Mouse (Mus musculus): Measurements from ENCODE around the gene Cdkn3. TPM values are rescaled to one million over a fixed set of nuclear protein-coding genes. Genes with fewer than 3 reads are reported as not detected.
"Not testable (repeated sequence)": the region's sequence is repeated elsewhere in the genome, so short reads cannot be mapped to it uniquely, and the experiment has no call there.

Cdkn3 gene
- total RNA-seq, 2 experiments from 2014 or later = 13.5 to 17.2 TPM

DNA sequence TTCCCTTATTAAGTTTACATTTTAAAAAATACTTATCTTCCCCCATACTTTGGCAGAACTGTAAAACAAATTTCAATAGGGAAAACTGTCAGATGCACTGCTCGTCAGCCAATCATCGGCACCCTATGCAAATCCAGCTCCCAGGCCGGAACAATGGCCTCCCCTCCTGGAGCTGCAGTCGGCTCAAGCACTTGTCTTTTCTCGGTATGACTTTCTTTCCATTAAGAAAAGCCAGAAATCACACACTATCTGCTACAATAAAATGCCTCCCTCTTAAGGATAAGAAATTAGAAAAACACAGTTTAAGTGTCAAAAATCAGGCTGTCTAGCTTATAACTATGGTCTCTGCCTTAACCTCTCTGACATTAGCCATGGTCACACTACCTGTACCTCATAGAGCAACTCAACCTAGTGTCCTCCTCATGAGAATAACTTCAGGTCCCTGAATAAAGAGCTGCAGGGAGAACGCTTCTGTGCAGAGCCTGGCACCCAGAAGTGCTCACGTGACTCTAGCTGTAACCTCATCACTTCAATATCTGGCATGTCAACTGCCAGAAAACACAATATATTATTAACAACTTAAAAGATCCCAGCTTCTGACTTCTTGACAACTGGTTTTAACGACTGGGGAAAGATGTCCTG, 22.0 kb downstream of the Cdkn3 start:
- no peak for DNase-seq (ENCODE audit: low spot score in 2 of 2)

DNA sequence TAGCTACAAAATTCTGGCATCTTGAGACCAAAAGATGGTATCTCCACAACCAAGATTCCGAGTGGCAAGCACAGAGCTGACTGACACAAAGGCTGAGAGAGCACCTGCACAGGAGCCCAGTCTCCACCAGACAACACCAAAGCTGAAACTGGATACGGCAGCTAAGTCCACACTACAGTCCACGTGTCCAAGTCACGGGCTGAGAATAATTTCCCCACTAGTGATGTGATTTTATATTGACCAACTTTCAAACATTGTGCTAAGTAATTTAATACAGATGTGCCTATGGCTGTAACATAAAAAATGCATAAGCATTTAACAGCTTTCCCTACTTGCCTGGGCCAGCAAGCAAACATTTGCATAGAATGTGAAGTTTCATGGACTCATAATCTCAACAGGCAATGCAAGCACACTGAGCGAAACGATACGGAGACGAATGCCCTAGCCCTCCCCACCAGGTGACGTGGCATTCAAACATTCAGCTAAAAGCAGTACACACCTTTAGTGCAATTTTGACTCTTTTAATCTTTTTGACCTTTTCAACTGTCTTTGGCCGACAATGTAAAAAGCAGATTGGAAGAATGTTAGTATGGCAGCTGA, 23.1 kb downstream of the Cdkn3 start:
- DNase-seq (ENCODE audit: low spot score in 2 of 2) = no peak

DNA sequence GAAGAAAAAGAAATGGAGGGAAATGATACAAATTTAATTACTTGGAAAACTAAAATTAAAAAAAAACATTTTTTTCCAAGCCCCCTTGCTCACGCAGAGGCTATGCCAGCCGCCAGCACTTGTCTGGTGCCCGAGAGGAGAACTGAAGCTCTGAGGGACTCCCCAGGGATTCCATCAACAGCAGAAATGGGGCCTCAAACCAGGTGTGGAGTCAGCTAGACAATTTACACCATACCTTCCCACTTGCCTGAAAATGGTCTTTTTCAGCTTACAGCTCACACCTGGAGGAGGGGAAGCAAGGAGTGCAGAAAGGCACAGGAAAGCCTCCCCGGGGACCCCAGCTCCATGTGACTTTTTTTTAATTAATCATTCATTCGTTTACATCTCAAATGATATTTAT, 24.9 kb downstream of the Cdkn3 start:
- no peak for DNase-seq (ENCODE audit: low spot score in 2 of 2)

DNA sequence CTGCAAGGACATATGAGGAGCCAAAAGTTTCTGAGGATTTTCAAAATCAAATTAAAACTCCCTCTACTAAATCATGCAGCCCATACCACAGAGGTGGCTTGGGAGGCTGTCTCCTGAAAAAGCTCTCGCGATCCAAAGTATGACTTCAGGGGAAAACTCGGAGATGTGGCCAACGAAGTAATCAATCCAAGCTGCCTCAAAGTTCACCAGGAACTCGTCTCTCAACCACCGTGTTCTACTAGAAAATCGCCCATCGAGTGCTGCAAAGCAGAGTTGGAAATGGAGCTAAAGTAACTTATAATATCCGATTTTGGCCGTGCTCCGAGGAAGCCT, 27.1 kb downstream of the Cdkn3 start:
- no peak for DNase-seq (ENCODE audit: low spot score in 2 of 2)

DNA sequence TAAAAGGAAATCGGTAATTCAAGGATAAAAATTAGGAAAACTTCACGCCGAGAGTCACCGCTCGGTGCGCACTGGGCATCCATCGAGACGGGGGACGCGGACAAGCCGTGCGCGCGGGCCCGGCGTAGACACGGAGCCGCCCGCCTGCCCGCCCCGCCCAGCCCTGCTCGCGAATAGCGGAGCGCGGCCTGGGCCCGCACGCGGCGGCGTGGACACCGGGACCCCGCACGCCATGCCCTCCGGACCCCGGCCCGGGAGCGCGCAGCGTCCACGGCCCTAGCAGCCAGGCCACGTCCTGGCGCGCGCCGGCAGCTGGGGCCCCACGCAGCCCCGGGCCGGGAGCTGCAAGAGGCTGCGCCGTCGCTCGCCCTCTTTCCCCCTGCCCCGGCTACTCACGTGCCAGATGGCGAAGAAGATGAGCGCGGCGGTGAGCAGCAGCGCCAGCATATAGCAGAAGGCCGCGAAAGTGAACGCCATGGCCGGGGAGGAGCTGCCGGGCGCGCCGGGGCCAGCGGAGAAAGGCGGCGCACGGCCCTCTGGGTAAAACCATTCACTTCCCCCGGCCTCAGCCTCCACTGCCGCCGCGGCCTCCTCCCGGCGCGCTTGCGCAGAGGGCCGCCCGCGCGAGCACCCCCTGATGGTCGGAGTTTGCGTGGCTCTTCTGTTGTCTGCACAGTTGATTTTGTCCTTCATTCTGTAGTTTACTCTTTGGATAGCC, 27.6 kb downstream of the Cdkn3 start, which contains the start of gene Cnih1:
Gene Cnih1 (minus strand): TSS at position 625 of the 718 bp plus-strand sequence.
- peak; percentile 79 to 86 for DNase-seq (ENCODE audit: low spot score in 2 of 2)

DNA sequence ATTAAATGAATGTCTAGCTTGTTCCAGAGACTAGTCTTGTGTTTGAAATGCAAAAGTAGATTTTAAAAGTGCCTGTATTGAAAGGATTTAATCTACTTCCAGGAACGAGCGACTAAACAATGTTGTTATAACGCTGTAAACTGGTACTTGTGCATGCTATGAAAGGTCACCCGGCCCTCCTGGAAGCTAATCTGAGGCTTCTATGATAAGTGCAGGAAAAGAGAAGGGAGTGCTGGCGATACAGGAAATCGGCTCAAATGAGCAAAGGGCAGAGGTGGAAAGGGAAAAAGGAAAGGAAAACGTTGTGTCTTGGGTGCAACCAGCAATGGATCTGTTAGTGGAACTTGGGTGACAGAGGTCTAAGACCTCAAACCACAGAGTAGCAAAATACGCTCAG, 28.2 kb downstream of the Cdkn3 start:
- no peak for DNase-seq (ENCODE audit: low spot score in 2 of 2)

DNA sequence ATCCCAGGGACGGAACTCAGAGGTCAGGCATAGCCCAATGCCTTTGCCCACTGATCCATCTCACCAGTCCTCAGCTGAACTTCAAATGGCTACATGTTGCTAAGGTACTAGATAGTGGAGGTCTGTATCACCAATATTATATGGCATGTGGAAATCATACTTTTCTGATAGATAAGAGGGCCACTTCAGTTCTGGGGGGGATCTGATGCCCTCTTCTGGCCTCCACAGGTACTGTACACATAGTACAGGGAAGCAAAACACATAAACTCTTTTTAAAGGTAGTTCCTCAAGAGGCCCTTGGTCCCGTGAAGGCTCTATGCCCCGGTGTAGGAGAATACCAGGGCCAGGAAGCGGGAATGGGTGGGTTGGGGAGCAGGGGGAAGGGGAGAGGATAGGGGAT, 30.0 kb downstream of the Cdkn3 start:
- no peak for DNase-seq (ENCODE audit: low spot score in 2 of 2)

DNA sequence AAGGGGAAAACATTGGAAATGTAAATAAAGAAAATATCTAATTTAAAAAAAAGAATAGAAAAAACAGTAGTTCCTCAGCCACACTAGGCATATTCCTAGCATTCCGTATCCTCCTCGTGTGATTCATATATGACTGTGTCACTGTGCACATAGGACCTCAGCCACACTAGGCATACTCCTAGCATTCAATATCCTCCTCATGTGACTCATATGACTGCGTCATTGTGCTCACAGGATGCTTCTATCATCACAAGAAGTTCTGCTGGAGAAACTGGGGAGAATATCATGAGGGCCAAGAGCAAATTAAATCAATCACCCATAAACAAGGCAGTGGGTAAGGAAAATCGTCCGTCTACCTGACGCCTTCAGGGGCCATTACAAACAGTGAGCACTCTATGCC, 30.4 kb downstream of the Cdkn3 start:
- no peak for DNase-seq (ENCODE audit: low spot score in 2 of 2)

DNA sequence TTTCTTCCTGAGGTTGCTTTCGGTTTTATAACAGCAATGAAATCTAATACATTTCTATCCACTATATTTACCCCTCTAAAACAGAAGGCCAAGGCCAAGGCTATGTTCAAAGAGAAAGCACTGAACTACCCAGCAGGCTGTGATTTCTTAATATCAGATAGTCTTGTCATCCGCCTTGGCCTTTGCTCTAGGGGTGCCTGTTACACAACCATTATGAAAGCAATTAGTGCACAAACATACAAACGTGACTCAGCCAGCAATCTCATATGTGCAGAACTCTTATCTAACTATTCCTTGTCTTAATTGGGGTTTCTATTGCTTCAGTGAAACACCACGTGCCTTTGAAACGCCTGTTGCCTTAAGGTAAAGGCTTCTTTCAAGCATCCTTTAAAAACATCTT, 33.8 kb downstream of the Cdkn3 start:
- no peak for DNase-seq (ENCODE audit: low spot score in 2 of 2)

DNA sequence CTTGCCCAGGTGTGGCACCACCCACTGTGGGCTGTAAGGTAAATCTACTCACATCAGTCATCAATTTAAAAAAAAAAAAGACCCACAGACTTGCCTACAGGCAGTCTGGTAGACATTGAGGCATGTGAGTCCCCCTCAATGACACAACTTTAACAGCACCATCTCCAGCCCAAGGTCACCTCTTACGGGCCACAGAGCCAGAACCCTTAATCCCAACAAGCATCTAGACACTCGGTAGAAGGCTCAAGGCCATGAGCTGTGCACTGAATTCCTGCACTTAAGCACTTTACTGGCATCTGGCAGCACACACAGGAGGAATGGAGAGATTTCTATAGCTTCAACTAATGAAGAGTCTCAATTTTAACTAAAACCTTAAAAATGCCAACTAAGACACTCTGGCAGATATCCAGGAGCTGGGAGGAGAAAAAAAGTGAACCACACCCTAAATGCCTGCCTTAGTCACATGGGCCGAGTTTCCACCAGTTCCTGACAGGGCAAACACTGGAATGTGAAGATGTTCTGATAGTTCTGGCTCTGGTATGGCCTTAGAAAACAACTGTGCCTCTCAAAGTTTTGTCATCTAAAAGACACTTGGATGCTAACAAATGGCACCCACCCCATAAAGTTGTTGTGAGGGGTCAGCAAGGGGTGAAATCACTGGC, 40.5 kb downstream of the Cdkn3 start:
- no peak for DNase-seq (ENCODE audit: low spot score in 2 of 2)

DNA sequence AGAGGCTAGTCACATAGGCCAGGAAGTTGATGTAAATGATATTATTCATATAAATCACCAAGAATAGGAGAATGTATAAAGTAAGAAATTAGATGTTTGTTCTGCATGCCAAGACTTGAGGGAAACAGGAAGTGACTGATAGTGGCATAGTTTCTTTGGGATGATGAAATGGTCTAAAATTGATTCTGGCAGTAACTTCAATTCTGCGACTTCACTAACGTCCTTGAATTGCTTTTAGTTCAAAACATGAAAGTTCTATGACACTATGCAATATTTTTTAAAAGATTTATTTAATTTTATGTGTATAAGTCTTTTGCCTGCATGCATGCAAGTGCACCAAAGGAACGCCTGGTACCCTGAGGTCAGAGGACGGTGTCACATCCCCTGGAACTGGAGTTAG, 42.9 kb downstream of the Cdkn3 start:
- no peak for DNase-seq (ENCODE audit: low spot score in 2 of 2)

DNA sequence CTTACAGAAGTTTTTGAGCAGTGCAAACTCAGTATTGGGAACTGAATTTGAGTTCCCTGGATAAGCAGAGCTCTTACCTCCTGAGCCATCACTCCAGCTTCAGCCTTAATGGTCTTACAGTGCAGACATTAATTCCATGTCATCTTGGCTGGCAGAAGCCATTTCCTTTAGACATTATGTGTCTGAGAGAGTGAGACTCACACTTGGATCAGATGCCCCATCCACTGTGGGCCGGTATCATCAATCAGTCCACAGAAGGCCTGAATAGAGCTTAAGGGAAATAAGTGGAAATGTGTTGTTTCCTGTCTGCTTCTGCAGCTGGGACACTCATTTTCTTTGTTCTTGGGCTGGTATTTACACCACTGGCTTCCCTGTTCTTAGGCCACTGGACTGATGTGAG, 43.5 kb downstream of the Cdkn3 start:
- no peak for DNase-seq (ENCODE audit: low spot score in 2 of 2)

DNA sequence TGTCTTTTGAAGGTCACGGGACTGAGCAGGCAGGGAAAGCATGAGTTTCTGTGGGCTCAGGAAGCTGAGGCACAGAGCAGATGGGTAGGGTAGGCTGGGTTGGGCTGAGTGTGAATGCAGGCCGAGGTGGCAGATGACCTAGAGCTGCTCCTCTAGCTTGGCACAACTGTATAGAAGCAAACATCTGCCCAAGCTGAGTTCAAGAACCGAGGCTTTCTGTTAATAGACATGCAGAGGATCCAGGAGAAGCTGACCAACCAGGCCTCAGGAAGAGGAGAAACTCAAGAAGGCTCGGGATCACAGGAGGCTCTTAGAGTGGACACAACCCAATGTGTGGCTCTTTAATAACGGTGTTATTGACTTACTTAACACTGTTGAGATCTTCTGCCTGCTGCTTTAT, 45.8 kb downstream of the Cdkn3 start:
- DNase-seq (ENCODE audit: low spot score in 2 of 2) = no peak

DNA sequence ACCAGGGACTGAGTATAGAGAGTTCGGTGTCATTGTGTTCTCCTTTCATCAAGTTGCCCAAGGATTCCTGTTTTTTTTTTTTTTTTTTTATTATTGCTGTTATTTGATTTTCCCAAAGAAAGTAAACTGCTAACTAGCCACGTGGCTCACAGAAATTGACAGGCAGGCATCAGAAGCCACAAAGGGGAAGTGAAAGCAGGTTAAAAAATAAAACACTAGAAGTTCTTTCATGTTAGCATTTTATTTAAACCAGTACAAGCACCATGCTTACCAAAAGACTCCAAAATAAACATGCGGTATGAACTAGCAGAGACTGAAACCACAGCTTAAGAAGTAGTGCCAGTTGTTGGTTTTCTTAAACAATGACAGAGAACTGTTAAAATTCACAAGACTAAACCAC, 47.6 kb downstream of the Cdkn3 start:
- DNase-seq (ENCODE audit: low spot score in 2 of 2) = no peak

DNA sequence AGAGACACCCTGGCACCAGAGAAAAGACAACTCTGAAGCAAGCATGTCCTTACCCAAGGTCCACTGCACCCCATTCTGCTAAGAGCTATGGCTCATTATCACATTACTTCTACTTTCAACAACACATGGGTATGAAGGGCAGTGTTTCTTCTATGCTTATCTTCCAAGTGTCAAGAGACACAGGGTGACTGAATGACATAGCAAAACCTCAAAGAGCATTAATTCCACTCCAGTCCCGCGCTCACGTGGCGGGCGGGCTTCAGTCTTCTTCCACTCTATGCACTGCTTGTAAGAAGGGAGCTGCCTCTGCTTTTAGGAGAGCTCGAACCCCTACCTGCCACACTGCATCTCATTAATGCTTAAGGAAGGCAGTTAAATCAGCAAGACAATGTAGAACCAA, 55.3 kb downstream of the Cdkn3 start:
- no peak for DNase-seq (ENCODE audit: low spot score in 2 of 2)

DNA sequence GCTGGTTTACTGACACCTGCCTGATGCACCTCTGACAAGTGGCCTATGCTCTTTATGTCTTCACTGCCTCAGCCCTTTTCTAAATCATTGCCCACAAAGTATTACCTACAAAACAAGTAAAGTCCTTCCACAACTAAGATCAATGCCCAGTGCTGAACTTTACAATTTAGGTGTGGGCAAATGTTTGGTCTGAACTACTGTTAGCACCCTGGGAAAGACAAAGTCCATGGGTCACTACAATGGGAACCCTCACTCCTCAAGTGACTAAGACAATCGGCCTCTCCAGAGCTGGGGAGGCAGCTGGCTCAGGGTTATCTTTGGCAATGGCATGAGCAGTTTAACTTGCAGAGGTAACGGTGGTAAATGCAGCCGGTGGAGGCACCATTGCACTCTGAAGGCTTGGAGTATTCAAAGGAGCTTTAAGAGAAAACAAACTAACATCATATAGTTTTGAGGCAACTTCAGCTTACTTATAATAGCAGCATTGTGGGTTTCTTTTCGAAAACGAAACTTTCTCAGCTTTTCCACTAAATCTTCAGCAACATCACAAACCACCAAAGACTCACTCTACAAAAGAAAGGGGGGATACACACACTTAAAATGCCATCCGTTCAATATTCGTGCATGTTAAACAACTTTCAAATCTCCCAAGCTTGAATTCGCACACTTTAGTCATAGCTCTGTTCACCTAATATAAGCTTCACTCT, 56.7 kb downstream of the Cdkn3 start:
- DNase-seq (ENCODE audit: low spot score in 2 of 2) = no peak

DNA sequence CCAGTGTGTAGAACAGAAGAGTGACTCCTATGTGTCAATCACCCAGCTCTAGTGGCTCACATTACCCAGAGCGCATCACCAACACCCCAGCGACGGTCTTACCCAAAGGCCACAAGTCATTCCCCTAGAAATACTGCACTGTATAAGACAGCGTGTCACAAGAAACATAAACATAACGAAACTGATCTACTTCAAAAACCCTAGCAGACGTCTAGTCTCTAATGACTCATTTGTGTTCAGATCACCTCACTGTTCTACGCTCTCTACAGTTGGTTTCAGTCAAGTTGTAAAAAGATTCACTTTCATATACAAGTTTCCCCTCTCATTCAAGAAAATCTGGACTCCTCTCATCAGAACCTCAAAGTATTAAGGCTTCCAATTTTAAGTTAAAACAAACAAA, 58.4 kb downstream of the Cdkn3 start:
- DNase-seq (ENCODE audit: low spot score in 2 of 2) = no peak

DNA sequence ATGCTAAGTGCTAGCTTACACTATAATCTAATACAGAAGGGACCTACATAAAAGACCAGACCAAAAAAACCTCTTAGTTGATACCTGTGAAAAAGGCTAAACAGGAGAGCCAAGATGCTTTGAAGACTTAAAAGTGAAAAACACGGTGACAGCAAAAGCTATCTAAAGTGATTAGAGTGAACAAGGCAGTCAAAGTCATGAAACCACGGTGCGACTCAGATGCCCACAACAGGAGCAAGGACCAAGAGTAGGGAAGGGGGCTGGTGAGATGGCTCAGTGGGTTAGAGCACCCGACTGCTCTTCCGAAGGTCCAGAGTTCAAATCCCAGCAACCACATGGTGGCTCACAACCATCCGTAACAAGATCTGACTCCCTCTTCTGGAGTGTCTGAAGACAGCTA, 59.6 kb downstream of the Cdkn3 start:
- not testable (repeated sequence) for DNase-seq (ENCODE audit: low spot score in 2 of 2)
